Mouse (Mus musculus): ENCODE results near the gene Chn2.

Gene Chn2

DNA sequence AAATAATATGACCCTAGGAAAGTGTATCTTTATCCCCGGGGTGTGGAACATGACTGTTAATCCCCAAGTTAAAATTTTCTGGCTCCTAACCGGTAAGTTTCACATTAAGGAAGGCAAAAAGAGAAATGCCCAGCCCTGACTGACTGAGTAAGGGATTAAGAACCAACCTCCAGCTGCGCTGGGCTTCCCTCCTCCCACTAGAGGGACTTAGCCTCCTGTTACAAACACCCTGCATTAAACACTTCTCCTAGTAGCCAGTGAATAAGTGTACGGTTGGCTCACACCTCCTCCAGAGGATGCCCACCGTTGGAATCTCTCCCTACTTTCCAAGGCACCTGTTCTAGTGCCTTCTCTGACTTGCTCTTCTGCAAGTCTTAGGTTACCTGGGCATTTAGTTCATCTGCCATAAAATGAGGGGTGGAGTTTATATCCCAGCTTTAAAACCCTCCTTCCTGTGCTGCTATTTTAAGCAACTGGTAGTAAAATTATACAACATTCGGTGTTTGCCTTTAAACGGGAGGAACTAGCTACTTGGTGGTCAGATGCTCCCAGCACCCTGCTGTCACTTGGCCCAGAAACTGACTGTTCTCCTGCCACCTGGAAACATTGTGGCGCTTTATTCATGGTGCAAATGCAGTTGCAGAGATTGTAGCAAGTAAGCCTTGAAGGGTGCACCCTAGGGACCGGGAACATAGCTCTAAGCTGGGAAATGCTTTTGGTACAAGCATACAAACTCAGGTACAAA is 294.5 kb downstream of the Chn2 start:
- no peak for DNase-seq (ENCODE audit: low spot score in 2 of 2)

DNA sequence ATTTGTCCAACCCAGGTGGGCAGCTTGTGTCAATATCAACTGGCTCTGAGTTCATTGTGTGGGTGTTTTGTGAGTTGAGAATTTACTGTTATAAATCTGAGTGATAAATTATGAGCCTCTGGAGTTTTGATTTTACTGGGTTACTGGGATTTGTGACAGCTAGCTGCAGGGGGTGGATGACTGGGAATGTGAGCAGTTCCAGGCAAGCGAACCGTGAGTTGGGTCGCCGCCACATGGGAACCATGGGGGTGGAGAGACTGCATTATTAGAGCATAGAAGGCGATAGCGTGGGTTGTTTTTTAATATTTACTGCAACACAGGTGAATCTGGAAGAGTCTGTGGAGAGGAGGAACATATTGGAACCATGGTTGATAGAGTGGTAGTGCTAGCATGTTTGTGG is 298.0 kb downstream of the Chn2 start:
- no peak for DNase-seq (ENCODE audit: low spot score in 2 of 2)

DNA sequence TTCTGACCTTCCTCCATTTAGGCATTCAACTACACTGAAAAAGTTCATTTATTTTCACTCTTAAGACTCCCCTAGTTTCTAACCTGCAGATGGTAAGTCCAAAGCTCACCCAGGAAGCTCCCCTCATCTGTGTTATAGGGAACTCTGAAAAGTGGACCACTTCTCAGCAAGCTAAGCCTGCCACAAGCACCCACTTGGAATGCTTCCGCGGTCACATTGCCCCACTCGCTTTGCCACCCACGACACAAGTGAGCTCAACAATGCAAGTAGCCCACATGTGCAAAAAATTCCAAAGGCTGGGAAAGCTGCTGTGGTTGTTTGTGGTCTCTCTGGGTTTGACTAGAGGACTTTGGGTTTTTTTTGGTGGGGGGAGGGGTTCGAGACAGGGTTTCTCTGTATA is 301.8 kb downstream of the Chn2 start:
- no peak for DNase-seq (ENCODE audit: low spot score in 2 of 2)

DNA sequence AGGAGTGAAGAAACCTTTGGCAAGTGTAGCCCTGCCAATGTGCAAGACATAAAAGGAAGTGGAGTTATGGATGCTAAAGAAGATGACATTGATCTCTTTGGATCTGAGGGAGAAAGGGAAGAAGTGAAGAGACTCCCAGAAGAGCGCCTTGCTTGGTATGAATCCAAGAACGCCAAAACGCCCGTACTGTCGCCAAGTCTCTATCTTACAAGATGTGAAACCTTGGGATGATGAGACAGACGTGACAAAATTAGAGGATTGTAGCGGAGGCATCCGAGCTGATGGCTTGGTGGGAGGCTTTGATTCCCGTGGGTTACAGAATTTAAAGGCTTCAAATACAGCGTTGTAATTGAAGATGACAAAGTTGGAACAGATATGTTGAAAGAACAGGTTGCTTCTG is 302.9 kb downstream of the Chn2 start:
- no peak for DNase-seq (ENCODE audit: low spot score in 2 of 2)
